Mouse (Mus musculus) bone marrow, adult 2 months (tissue): Measurements from ENCODE around the gene Pon2.

Experiments used
- CTCF ChIP-seq: fragments of 200-500 bp; IDR thresholded peaks from 2 replicates; pipeline ENCODE4 v1.5.1; 2011; ENCODE audit warnings: low read length, control low read depth; ENCODE audit not compliant: control insufficient read depth, insufficient read depth
- POLR2A ChIP-seq: fragments of 200-500 bp; IDR thresholded peaks from 2 replicates; pipeline ENCODE4 v1.6.1; 2011; ENCODE audit warnings: low read depth, mild to moderate bottlenecking, control low read depth, low read length, borderline replicate concordance; ENCODE audit not compliant: control insufficient read depth

GRCm38 (mm10) chr6:5316630-5317029, 18.4 kb upstream of the Pon2 start:
- TF ChIP-seq POLR2A = no peak
- no peak for TF ChIP-seq CTCF
